Mouse (Mus musculus) erythroid progenitor cell, adult 5-6 weeks (primary cell): ENCODE results near the gene Coq2. TPM values are rescaled to one million over a fixed set of nuclear protein-coding genes. Genes with fewer than 3 reads are reported as not detected.

ENCODE experiments used
- ATAC-seq: replicated peaks from 2 replicates; pipeline ENCODE4 v1.8.0; 2016; ENCODE audit warnings: moderate number of reproducible peaks, mild to moderate bottlenecking, moderate TSS enrichment, inconsistent platforms; ENCODE audit not compliant: poor library complexity, low FRiP score, severe bottlenecking
- total RNA-seq, 2 experiments: library from RNA; stranded (forward) in 1 of 2; stranded (reverse) in 1 of 2; fragments of 150-400 nt in 1 of 2; fragments of 186-747, 209-891 nt in 1 of 2; gene quantifications; 2 replicates each; pipeline versions ENCODE4 v1.2.3 to v1.2.4; 2015 to 2017; ENCODE audit warnings: low replicate concordance in 2 of 2

The Coq2 gene
- total RNA-seq, 2 experiments from 2014 or later, result 3.8 to 4.2 TPM

- ATAC-seq, result no peak
Observed at GRCm38 (mm10) chr5:100666965-100667364, 8.0 kb downstream of the Coq2 start.

GRCm38 (mm10) chr5:100663854-100664253 lies 11.1 kb downstream of the Coq2 start:
- peak; percentile 72 for ATAC-seq

- ATAC-seq, result no peak
Observed at GRCm38 (mm10) chr5:100663011-100663410, 11.9 kb downstream of the Coq2 start.

GRCm38 (mm10) chr5:100658460-100658859 lies 16.5 kb downstream of the Coq2 start:
- no peak for ATAC-seq

- ATAC-seq, result no peak
Observed at GRCm38 (mm10) chr5:100656352-100656751, 18.6 kb downstream of the Coq2 start.

GRCm38 (mm10) chr5:100652327-100652726 lies 22.6 kb downstream of the Coq2 start:
- no peak for ATAC-seq

GRCm38 (mm10) chr5:100651486-100651885 lies 23.5 kb downstream of the Coq2 start:
- no peak for ATAC-seq

GRCm38 (mm10) chr5:100650969-100651368 lies 24.0 kb downstream of the Coq2 start:
- ATAC-seq, result no peak

- ATAC-seq, result no peak
Observed at GRCm38 (mm10) chr5:100648546-100648945, 26.4 kb downstream of the Coq2 start.

- ATAC-seq, result no peak
Observed at GRCm38 (mm10) chr5:100648046-100648445, 26.9 kb downstream of the Coq2 start.

- ATAC-seq, result no peak
Observed at GRCm38 (mm10) chr5:100646558-100646957, 28.4 kb downstream of the Coq2 start.

- peak; percentile 84 for ATAC-seq
Observed at GRCm38 (mm10) chr5:100643991-100644535, 30.9 kb downstream of the Coq2 start.

GRCm38 (mm10) chr5:100643253-100643990 lies 31.5 kb downstream of the Coq2 start:
- ATAC-seq, result peak; percentile 18; the same call in 1 of the 2 replicates

- ATAC-seq, result no peak
Observed at GRCm38 (mm10) chr5:100642316-100642715, 32.6 kb downstream of the Coq2 start.

GRCm38 (mm10) chr5:100638483-100638882 lies 36.5 kb downstream of the Coq2 start:
- peak; percentile 60 for ATAC-seq

- peak; percentile 47 for ATAC-seq
Observed at GRCm38 (mm10) chr5:100636794-100637544, 38.0 kb downstream of the Coq2 start.

GRCm38 (mm10) chr5:100635908-100636307 lies 39.0 kb downstream of the Coq2 start:
- ATAC-seq, result peak; percentile 75

GRCm38 (mm10) chr5:100634885-100635478 lies 40.0 kb downstream of the Coq2 start:
- ATAC-seq, result no peak

GRCm38 (mm10) chr5:100632540-100633129 lies 42.3 kb downstream of the Coq2 start:
- no peak for ATAC-seq

GRCm38 (mm10) chr5:100628807-100629206 lies 46.1 kb downstream of the Coq2 start:
- ATAC-seq, result no peak
